Mouse (Mus musculus) midbrain, embryonic 14.5 days (tissue): ENCODE measurements around the gene Rcan1. TPM values are rescaled to one million over a fixed set of nuclear protein-coding genes. Genes with fewer than 3 reads are reported as not detected.

Experiments used
- ATAC-seq: fragments of 200-750 bp; cut with Nextera tagmentation; 2 replicates; pipeline ENCODE4 v1.8.0; 2017; ENCODE audit warnings: moderate number of reproducible peaks, moderate library complexity; ENCODE audit not compliant: low FRiP score, low TSS enrichment
- DNase-seq: peaks from one replicate; pipeline ENCODE4 v3.0.0-alpha.2; 2015
- H3K27ac ChIP-seq: fragments of 300-500 bp; sonication (generic); replicated peaks from 2 replicates; pipeline ENCODE4 v1.5.1; 2014; ENCODE audit warnings: mild to moderate bottlenecking, low read depth, low read length, moderate library complexity
- H3K27me3 ChIP-seq: fragments of 300-500 bp; sonication (generic); 2 replicates; pipeline ENCODE4 v1.6.1; 2014; ENCODE audit warnings: low read length, control low read depth, mixed read lengths; ENCODE audit not compliant: control insufficient read depth, insufficient read depth
- H3K36me3 ChIP-seq: fragments of 300-500 bp; sonication (generic); 2 replicates; pipeline ENCODE4 v1.6.1; 2014; ENCODE audit warnings: low read length, control low read depth; ENCODE audit not compliant: control insufficient read depth, insufficient read depth
- H3K4me1 ChIP-seq: fragments of 300-500 bp; sonication (generic); 2 replicates; pipeline ENCODE4 v1.6.1; 2014; ENCODE audit warnings: mild to moderate bottlenecking, antibody characterized with exemption, low read length, control low read depth; ENCODE audit not compliant: control insufficient read depth, insufficient read depth
- H3K4me2 ChIP-seq: fragments of 300-500 bp; sonication (generic); 2 replicates; pipeline ENCODE4 v1.6.1; 2014; ENCODE audit warnings: mild to moderate bottlenecking, low read length, moderate library complexity
- H3K4me3 ChIP-seq: fragments of 300-500 bp; sonication (generic); replicated peaks from 2 replicates; pipeline ENCODE4 v1.5.1; 2014; ENCODE audit warnings: low read depth, low read length
- H3K9ac ChIP-seq: fragments of 300-500 bp; sonication (generic); replicated peaks from 2 replicates; pipeline ENCODE4 v1.6.1; 2014; ENCODE audit warnings: mild to moderate bottlenecking, low read length, moderate library complexity
- H3K9me3 ChIP-seq: fragments of 300-500 bp; sonication (generic); 2 replicates; pipeline ENCODE4 v1.6.1; 2016; ENCODE audit warnings: low read length, control low read depth, mixed read lengths; ENCODE audit not compliant: control insufficient read depth
- WGBS: fragments of 180-500 bp; shearing (Covaris S2); extraction: QIAGEN DNeasy Blood & Tissue Kit; methylation state at CpG from one replicate; pipeline ENCODE4 v1.1.7; 2014; 5-methylcytosine and 5-hydroxymethylcytosine counted together
- polyA plus RNA-seq: library from polyadenylated mRNA; unstranded; fragments of >200 nt; fragmentation: Nextera tagmentation; extraction: Ambion mirVana; gene quantifications from 2 replicates; pipeline ENCODE4 v1.2.1, GENCODE M21; 2014

The Rcan1 gene
- polyA plus RNA-seq, 1 experiment from 2014 or later = 71.1 TPM

- no peaks in the 10 kb centered on the region for H3K4me1 ChIP-seq
- H3K27me3 ChIP-seq = no peaks in the 10 kb centered on the region
- H3K4me2 ChIP-seq = no peak overlapping the region
- DNase-seq (no peak), ATAC-seq (no peak)
- peaks cover 8% of the 10 kb centered on the region; the same call in 1 of the 2 replicates for H3K36me3 ChIP-seq
- no peaks in the 10 kb centered on the region for H3K9me3 ChIP-seq
- no peak overlapping the region for H3K27ac ChIP-seq
- 86% methylated on average over 8 of the region's 8 CpGs for WGBS
- H3K4me3 ChIP-seq = no peak overlapping the region
- H3K9ac ChIP-seq = no peak overlapping the region
Observed at GRCm38 (mm10) chr16:92450331-92450730, 20.3 kb downstream of the Rcan1 start.

GRCm38 (mm10) chr16:92449080-92449479 is 21.6 kb downstream of the Rcan1 start:
- WGBS = 97% methylated on average over 14 of the region's 14 CpGs
- Histone ChIP-seq H3K4me2 (no peak overlapping the region), H3K4me1 (no peaks in the 10 kb centered on the region), H3K36me3 (peaks cover 8% of the 10 kb centered on the region; the same call in 1 of the 2 replicates), H3K9ac (no peak overlapping the region), H3K9me3 (no peaks in the 10 kb centered on the region), H3K27me3 (no peaks in the 10 kb centered on the region), H3K27ac (no peak overlapping the region), H3K4me3 (no peak overlapping the region)
- DNase-seq (no peak), ATAC-seq (no peak)

- Histone ChIP-seq H3K4me3 (no peak overlapping the region), H3K27ac (no peak overlapping the region), H3K36me3 (0 out of 2 replicates have a peak, but pooled peaks cover 4% of the 10 kb centered on the region), H3K4me2 (no peak overlapping the region), H3K27me3 (no peaks in the 10 kb centered on the region), H3K9ac (no peak overlapping the region), H3K4me1 (0 out of 2 replicates have a peak, but pooled peaks cover 4% of the 10 kb centered on the region), H3K9me3 (no peaks in the 10 kb centered on the region)
- ATAC-seq = no peak
- WGBS = 63% methylated on average over 10 of the region's 10 CpGs
- DNase-seq = peak; percentile 59
Observed at GRCm38 (mm10) chr16:92445377-92445776, 25.3 kb downstream of the Rcan1 start.

GRCm38 (mm10) chr16:92443644-92444113 is 27.0 kb downstream of the Rcan1 start:
- H3K27me3 ChIP-seq = no peaks in the 10 kb centered on the region

GRCm38 (mm10) chr16:92442946-92443345 is 27.7 kb downstream of the Rcan1 start:
- Histone ChIP-seq H3K27me3 (no peaks in the 10 kb centered on the region), H3K36me3 (0 out of 2 replicates have a peak, but pooled peaks cover 4% of the 10 kb centered on the region), H3K9ac (no peak overlapping the region), H3K9me3 (no peaks in the 10 kb centered on the region), H3K27ac (no peak overlapping the region), H3K4me2 (no peak overlapping the region), H3K4me3 (no peak overlapping the region), H3K4me1 (peaks cover 7% of the 10 kb centered on the region; the same call in 1 of the 2 replicates)
- ATAC-seq (no peak), DNase-seq (no peak)
- 93% methylated on average over 4 of the region's 4 CpGs for WGBS

More at GRCm38 (mm10) chr16:92443644-92444113, 27.0 kb downstream of the Rcan1 start:
- Histone ChIP-seq H3K4me2 (no peak overlapping the region), H3K36me3 (0 out of 2 replicates have a peak, but pooled peaks cover 4% of the 10 kb centered on the region), H3K9me3 (no peaks in the 10 kb centered on the region), H3K27ac (no peak overlapping the region), H3K4me1 (peaks cover 4% of the 10 kb centered on the region; the same call in 1 of the 2 replicates), H3K9ac (no peak overlapping the region), H3K4me3 (no peak overlapping the region)
- 74% methylated on average over 13 of the region's 13 CpGs for WGBS
- DNase-seq (no peak), ATAC-seq (no peak)

GRCm38 (mm10) chr16:92442150-92442549 is 28.5 kb downstream of the Rcan1 start:
- no peaks in the 10 kb centered on the region for H3K27me3 ChIP-seq
- no peak for ATAC-seq
- DNase-seq = no peak
- WGBS = 93% methylated on average over 11 of the region's 11 CpGs
- H3K4me1 ChIP-seq = peaks cover 7% of the 10 kb centered on the region; the same call in 1 of the 2 replicates
- 0 out of 2 replicates have a peak, but pooled peaks cover 4% of the 10 kb centered on the region for H3K36me3 ChIP-seq
- no peak overlapping the region for H3K9ac ChIP-seq
- no peak overlapping the region for H3K4me2 ChIP-seq
- no peak overlapping the region for H3K27ac ChIP-seq
- H3K4me3 ChIP-seq = no peak overlapping the region
- H3K9me3 ChIP-seq = no peaks in the 10 kb centered on the region

GRCm38 (mm10) chr16:92441203-92441602 is 29.5 kb downstream of the Rcan1 start:
- no peak for ATAC-seq

GRCm38 (mm10) chr16:92440229-92440628 is 30.4 kb downstream of the Rcan1 start:
- Histone ChIP-seq H3K4me2 (no peak overlapping the region), H3K4me1 (peaks cover 7% of the 10 kb centered on the region; the same call in 1 of the 2 replicates), H3K9me3 (no peaks in the 10 kb centered on the region), H3K9ac (no peak overlapping the region), H3K27ac (no peak overlapping the region), H3K27me3 (no peaks in the 10 kb centered on the region), H3K4me3 (no peak overlapping the region), H3K36me3 (0 out of 2 replicates have a peak, but pooled peaks cover 3% of the 10 kb centered on the region)
- no peak for ATAC-seq
- no peak for DNase-seq
- WGBS = 81% methylated on average over 8 of the region's 8 CpGs

More at GRCm38 (mm10) chr16:92441203-92441602, 29.5 kb downstream of the Rcan1 start:
- Histone ChIP-seq H3K9ac (no peak overlapping the region), H3K27me3 (no peaks in the 10 kb centered on the region), H3K9me3 (no peaks in the 10 kb centered on the region), H3K4me1 (peaks cover 7% of the 10 kb centered on the region; the same call in 1 of the 2 replicates), H3K4me2 (no peak overlapping the region), H3K4me3 (no peak overlapping the region), H3K36me3 (0 out of 2 replicates have a peak, but pooled peaks cover 4% of the 10 kb centered on the region), H3K27ac (no peak overlapping the region)
- 59% methylated on average over 3 of the region's 3 CpGs for WGBS
- DNase-seq = no peak

GRCm38 (mm10) chr16:92439775-92440174 is 30.9 kb downstream of the Rcan1 start:
- ATAC-seq = no peak
- H3K27me3 ChIP-seq = no peaks in the 10 kb centered on the region
- H3K4me1 ChIP-seq = peaks cover 7% of the 10 kb centered on the region; the same call in 1 of the 2 replicates
- no peak for DNase-seq
- H3K9me3 ChIP-seq = no peaks in the 10 kb centered on the region
- H3K4me3 ChIP-seq = no peak overlapping the region
- WGBS = 77% methylated on average over 2 of the region's 2 CpGs
- no peak overlapping the region for H3K9ac ChIP-seq
- H3K36me3 ChIP-seq = no peaks in the 10 kb centered on the region
- no peak overlapping the region for H3K4me2 ChIP-seq
- no peak overlapping the region for H3K27ac ChIP-seq
